Mouse (Mus musculus): ENCODE results near the gene Stk32c. TPM values are rescaled to one million over a fixed set of nuclear protein-coding genes. Genes with fewer than 3 reads are reported as not detected.

Stk32c gene
- total RNA-seq, 4 experiments from 2014 or later: 81.3 to 94.0 (median 88.8) TPM

DNA sequence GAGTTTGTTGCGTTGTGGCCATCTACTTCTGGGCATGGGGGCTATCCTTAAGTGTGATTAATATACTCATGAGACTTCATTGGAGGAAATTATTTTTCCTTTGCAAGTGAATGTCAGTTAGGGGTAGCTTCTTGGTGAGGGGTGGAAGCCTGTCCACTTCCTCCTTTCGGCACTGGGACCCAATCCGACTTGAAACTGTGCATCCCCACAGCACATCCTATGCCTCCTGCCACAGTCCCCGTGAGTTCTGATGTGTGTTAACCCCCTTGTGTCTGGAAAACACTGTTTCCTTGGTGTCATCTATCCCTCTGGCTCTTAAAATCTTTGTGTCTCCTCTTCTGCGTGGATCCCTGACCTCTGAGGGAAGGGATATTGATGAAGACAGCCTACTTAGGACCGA lies 11.9 kb downstream of the Stk32c start:
- no peak for DNase-seq (ENCODE audit: low spot score in 2 of 2)

DNA sequence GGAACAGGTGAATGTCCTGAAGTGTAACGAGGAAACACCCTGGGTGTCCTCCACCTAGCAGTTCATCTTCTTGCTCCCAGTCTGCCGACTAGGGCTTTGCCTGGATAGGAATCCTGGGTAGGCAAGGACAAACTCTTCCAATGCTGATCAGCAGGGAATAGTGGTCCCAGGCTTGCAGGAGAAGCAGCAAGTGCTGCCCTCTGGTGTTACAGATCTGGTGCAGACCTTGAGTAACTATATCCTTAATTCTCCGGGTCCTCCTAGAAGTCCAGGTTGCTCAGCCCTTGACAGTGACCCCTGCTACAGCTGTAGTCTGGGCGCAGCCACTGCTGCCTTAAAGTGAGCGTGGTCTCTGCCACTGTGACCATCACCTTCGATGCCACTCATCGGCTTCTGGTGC lies 13.0 kb downstream of the Stk32c start:
- peak in 1 of 2 experiments; percentile 72 for DNase-seq (ENCODE audit: low spot score in 2 of 2)

DNA sequence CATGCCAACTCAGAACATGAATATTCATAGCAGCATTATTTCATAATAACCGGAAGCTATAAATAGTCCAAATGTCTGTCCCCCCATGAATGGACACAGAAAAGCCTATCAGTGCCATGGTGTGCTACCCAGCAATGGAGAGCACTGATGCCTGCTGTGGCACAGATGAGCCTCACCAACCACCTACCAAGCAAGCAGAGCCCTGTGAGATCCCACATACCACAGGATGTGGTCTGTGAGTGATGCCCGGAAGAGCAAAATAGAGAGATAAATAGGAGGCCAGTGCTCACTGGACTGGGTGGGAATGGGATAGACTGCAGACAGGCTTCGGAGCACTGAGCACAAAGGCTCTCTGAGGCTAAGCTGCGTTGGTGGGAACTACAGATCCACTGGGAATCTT lies 16.1 kb downstream of the Stk32c start:
- no peak for DNase-seq (ENCODE audit: low spot score in 2 of 2)

DNA sequence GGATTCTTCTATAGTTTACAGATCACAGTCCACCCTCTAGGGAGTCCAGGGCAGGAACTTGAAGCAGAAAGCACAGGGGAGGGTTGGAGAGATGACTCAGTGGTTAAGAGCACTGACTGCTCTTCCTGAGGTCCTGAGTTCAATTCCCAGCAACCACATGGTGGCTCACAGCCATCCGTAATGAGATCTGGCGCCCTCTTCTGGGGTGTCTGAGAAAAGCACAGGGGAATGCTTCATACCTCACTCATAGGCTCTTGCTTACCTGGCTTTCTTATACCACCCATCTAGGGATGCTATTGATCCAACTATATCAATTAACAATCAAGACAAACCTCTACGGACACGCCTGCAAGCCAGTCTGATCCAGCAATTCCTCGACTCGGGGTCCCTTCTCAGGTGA lies 21.5 kb downstream of the Stk32c start:
- no peak for DNase-seq (ENCODE audit: low spot score in 2 of 2)

DNA sequence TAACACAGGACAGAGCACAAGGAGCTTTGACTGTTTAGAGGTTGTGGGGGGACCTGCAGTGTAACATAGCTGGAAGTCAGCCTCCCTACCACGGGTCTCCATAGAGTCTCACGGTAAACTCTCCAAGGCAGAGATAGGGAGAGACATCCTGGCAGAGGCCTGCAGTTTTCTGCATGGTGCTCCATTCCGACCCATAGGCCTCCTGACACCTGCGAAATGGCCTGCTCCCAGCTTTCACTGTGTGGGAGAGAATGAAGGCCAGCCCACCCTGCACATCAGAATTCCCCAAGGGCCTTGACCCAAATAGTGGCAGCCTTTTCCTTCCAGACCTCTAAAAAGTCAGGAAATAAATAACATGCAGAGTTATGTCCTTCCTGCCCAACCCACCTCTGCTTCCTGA lies 22.5 kb downstream of the Stk32c start:
- DNase-seq (ENCODE audit: low spot score in 2 of 2): no peak

DNA sequence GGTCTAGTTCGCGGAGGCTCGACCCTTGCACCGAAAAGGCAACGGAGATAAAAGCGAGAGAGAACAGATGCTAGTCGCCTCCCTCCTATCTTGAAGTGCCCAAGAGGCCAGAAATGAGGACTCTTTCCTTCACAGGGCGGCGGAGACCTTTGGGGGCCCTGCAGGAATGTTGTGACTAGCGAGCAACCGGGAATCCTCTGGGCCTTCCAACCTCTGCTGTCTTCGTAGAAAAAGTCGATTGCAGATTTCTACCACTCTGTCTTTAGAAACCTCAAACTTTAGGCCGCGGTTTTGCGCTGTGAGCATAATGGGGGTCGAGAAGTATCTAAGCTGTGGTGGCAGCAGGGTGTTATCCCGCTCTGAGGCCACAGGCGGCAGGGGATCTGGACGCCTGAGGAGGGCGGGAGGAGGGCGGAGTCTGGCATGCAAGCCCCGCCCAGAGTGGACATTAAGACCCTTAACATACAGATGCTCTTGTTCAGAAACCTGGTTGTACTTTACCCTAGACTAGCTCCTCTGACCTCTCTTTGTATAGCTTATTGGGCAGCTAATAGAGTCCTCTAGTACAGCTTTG lies 24.4 kb downstream of the Stk32c start:
- no peak for DNase-seq (ENCODE audit: low spot score in 2 of 2)

DNA sequence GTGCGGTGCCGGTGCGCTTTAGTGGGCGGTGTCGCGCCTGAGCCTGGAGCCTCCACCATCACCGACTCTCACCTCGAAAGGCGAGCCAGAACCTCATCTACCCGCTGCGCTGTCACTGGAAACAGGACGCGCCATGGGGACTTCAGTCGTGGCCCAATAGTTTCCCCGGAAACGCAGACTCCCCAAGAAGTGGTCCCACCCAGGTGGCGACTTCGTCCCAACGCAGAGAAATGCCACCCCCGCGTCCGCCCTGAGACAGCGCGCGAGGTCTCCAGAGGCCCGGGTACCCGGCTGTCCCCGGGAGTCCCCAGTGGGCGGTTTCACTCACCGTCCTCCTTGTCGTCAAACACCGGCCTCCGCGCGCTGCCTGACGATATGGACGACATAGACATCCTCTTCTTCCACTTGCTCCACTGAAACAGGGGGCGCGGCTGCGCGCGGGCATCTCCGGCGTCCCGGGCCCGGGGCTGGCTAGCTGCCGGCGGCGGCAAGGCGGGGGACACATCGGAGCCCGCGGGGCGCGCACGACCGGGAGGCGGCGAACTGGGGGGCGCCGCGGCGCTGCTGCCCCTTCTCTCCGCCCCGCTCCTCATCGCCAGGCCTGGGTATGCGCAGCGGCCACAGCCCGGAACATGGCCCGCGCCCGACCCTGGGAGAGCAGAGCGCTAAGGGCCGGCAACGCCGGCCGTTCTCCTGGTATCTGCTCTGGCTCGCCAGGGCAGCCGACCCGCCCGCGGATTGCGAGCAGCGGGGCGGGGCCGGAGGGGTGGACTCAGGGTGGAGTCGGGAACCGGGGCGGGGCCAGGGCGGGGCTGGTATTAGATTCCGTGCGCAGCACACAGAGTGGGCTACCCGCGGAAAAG lies 25.1 kb downstream of the Stk32c start:
- peak in 1 of 2 experiments; percentile 61 for DNase-seq (ENCODE audit: low spot score in 2 of 2)

DNA sequence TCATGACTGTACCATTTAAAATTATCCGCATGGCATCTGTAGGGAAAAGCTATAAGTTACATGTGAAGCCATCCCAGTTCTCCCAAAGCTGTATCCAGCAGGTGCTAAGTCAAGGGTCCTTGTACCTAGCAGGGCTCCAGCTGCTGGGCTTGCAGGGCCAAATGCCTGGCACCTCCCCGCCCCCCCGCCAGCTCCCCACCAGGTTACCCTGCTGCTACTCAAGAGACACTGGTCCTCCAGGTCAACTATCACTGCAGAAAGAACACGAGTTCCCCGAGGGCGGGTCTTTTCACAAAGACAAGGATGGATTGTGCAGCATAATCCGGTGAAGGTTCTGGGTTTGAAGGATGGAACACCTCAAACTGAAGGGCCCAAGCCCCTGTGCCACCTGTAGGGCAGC lies 25.8 kb downstream of the Stk32c start:
- no peak for DNase-seq (ENCODE audit: low spot score in 2 of 2)

DNA sequence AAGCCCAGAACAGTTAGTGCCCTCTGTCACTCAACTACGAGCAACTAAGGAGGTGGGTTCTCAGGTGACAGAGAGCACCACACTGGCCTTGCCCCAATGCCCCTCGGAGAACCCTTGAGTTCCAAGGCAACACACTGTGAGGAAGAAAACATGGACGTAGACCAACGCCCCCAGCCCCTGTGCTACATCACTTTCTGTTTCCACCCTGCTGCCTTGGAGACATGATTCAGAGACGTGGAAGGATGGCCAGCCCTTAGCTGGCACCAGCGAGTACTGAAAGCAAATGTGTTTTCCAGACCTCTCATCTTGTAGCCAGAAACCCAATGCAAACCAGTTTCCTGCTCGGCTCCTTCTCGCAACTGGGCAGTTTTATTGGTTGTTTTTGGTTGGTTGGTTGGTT lies 26.7 kb downstream of the Stk32c start:
- DNase-seq (ENCODE audit: low spot score in 2 of 2): no peak

DNA sequence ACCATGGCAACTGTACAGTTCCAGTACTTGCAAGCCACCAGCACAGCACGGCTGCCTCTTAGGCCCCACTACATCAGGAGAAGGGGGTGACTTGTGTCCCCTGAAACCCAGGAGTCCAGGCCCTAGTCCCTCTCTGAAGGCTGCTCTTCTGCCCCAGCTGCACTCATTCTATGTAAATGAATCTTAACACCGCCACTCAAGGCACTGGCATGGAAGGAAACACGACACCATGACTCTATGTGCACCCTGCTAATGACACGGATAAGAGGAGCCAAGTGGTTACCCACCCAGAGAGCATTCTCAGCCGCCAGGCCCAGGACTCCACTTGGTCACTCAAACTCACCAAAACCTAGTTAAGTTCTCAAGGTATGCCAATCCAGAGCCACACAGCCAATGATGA lies 27.1 kb downstream of the Stk32c start:
- DNase-seq (ENCODE audit: low spot score in 2 of 2): no peak

DNA sequence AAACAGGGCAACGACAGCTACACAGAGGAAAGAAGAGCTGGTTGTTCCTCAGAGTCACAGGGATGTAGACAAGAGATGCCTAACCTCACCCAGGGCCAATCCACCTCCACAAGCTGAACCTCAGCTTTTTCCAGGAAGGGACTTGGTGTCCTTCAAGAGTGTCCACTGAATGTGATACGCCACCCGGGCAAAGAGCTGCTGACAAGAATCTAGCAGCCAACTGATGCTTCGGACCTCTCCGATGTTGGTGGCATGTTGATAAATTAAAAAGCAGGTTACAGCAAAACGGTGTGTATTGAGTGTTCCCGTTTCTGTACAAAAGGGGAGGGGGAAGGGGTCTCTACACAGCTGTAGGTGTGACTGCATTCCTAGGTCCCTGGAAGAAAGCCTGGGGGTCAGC lies 28.3 kb downstream of the Stk32c start:
- DNase-seq (ENCODE audit: low spot score in 2 of 2): no peak

DNA sequence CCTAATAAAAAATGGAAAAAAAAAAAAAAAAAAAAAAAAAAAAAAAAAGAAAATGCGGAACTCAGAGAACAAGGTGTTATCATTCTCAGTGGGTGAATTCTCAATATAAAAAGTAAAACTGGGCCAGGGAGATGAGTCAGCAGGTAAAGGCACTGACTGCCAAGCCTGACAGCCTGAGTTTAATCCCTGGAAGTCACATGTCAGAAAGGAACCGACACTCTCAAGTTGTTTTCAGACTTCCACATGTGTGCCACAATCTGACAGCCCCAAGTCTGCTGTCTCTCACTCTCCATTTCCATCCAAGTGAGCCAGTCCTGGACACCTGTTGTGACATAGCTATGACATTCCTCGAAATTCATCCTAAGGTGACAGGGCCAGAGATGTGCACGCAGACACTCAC lies 28.7 kb downstream of the Stk32c start:
- DNase-seq (ENCODE audit: low spot score in 2 of 2): no peak

DNA sequence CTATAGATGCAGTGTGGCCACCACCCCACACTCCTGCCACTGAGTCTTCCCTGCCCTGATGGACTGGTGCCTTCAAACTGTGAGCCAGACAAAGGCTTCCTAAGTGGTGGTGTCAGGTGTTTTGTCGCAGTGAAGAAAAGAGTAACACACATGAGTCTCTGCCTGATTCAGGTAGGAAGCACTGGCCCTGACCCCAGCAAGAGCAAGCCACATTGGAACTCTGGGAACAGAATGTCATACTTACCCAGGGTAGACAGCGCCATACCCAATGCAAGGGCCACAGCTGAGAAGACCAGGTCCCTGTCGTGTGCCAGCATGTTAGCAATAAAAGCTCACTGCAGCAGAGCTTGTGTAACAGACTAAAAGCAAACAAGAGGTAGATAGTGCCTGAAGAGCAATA lies 33.0 kb downstream of the Stk32c start:
- no peak for DNase-seq (ENCODE audit: low spot score in 2 of 2)

DNA sequence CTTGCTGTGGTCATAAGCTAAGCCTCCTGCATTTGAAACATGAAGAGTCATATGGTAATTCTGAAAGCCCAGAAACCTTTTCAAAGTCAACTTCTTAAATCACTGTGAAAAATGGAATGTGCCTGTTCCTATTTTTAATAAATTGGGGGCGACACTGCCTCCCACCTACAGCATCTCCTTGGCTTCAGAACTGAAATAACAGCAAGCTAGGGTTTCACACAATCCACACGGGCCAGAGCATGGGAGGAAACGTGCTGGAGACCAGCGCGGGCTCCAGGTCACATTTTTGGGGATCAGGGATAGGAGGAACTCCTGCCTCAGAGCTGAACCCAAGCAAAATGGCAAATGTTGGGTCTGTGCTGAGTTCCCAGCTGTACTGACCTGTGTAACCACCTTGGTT lies 33.8 kb downstream of the Stk32c start:
- no peak for DNase-seq (ENCODE audit: low spot score in 2 of 2)

DNA sequence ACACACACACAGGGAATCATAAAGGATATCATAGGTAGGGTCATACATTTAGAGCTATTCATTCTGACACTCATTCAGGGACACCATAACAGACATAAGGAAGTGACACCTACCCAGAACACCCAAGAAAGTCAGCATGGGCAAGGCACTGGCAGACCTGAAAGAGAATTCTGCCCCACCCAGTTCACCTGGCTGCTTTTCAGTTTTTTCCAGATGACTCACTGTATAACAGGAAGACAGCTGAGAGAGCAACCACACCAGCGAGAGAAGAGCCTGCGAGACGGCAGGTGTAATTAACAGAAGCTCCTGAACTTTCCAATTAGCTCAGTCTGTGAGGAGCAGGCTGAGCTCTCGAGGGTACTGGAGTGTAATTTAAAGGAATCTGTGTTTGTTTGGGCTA lies 44.0 kb downstream of the Stk32c start:
- no peak for DNase-seq (ENCODE audit: low spot score in 2 of 2)

DNA sequence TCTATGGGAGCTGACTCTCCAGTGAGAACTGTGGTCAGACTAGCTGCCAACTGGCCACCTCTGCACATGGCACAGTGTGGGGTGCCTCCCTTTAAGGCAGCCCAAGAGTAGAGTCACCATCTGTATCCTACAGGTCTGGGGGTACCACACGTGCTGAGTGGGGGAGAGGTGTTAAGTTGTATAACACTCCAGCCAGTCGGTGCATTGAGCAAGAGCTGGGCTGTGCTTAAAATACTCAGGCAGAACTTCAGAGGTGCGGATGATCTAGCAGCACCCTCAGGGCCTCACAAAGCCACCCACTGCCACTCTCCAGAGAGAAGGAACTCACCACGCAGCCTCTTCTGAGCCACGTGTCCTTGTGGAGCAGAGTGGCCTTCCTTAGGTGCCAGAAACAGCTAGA lies 48.7 kb downstream of the Stk32c start:
- DNase-seq (ENCODE audit: low spot score in 2 of 2): peak in 1 of 2 experiments; percentile 35

DNA sequence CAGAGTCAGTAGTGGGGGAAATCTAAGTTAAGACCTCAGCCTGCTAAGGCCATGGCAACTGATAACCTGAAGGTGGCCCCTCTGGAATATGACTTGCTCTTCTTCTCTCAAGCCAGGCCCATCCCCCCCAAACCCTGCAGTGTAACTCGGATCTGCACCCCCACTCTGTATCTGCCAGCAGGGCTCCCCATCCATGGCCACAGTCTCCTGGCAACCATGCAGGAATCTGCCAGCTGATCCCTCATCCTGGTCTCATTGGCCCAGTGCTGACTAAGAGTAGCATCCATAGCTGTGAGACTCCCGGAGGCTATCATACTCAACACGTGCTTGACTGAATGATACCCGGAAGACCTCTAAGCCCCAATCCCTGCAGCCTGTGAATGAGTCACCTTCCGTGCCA lies 54.2 kb downstream of the Stk32c start:
- DNase-seq (ENCODE audit: low spot score in 2 of 2): peak; percentile 56 to 61

DNA sequence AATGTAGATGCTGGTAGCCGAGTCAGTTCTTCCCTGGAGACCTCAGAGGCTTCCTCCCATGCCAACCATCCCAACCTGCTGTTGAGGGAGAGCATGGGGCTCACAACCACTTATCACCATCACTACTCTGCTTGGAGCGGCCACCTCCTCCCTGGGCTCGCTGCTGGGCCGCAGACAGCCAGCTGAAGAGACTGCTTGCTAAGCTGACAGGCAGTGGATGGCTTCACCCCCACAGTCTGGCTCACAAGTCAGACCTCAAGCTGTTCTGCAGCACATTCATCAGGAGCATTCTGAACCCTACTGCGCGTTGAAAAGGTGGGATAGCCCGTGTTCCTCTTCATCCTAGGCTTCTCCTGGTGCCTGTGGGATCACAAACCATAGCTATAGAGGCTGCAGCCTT lies 54.6 kb downstream of the Stk32c start:
- peak; percentile 46 to 48 for DNase-seq (ENCODE audit: low spot score in 2 of 2)

DNA sequence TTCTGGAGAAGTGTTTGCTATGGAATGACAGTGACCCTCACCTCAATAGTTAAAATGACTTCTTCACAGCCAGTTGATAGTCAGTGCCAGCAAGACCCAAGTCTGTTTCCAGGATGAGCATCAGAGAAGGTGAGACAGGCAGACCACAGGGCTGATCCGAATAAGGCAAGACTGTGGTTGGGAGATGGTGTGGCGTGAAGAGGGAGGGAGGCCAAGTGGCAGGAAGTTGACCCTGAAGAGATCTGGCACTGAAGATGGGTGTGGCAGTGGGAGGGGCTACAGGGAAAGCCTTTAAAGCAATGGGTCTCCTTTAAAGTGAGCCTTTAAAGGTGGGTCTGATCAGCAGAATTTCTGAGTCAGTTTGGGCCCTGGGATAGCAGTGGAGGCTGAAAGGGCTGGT lies 55.6 kb downstream of the Stk32c start:
- DNase-seq (ENCODE audit: low spot score in 2 of 2): no peak

DNA sequence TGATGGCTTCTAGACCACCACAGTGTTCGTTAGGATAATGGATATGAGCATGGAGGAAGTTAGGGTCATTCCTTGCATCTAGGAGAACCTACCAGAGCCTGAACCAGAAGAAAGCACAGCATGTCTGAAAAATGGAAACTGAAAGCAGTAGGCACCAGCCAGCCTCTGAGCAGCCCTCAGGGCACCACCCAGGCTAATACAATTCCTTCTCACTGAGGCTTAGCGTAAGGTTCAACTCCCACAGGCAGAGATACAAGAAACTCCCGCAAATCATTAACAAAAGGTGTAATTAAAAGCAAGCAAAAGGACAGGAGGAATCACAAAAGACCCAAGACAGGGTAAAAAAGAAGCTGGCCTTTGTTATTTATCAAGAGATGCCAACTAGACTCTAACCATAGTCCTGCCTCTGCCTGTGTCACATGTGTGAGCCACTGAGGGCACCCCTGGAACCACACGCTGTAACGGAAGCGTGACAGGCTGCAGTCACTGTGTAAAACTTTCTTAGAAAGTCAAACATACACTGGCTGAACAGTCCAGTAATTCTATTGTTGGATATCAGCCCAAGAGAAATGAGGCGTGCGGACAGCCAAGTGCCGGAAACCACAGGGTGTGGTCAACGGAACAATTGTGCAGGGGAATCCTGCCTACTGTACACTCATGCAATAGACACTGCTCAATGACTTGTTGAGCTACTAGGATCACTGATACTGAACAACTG lies 56.6 kb downstream of the Stk32c start:
- DNase-seq (ENCODE audit: low spot score in 2 of 2): no peak

DNA sequence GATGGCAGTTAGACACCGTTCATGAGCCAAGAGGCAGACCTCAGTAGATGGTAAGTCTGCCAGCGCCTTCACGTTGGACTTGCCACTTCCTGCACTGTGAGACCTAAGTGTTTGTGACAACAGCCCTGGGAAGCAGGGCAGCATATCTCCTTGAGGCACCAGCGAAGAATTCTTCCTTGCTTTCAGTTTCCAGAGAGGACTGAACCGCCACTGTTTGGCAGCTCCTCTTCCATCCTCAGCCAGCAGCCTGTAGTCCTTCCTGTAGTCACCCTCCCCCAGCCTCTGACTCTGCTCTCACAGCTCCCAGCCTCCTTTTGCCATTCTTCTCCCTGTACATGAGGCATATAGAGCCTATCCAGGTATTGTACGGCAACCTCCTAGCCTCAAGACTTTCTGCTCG lies 60.2 kb downstream of the Stk32c start:
- DNase-seq (ENCODE audit: low spot score in 2 of 2): no peak

DNA sequence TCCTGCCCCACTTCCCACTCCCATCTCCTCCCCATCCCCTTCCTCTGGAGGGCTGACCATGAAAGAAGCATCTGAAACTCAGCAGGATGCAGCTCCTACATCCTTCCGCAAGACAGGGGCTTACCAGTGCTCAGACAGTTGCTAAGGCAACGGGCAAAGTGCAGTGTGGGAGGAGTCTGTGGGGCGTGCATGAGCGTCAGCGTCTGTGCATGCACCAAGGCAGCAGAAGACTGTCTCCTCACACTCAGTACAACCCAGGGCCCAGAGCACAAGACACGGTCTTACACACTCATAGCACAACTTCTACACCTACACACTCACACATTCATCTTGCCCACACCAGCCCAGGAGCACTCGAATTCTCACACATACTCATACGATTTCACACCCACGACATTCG lies 62.0 kb downstream of the Stk32c start:
- DNase-seq (ENCODE audit: low spot score in 2 of 2): peak; percentile 43 to 45

DNA sequence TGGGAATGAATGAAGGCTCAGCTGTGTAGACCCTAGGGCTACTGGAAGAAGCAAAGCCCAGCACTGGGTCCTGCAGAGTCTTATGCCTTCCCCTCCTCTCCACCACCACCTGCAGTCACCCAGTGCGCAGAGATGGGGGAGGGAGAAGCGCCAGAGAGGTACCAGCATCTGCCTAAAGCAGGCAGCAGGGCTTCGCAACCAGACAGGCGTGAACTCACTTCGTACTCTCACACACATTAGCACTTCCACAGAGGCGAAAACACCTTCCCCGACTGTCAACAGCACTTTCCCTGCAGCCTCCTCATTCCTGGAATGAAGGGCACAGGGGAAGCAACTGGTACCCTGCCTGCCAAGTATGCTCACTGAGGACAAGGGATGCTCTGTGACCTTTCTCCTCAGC lies 63.7 kb downstream of the Stk32c start:
- no peak for DNase-seq (ENCODE audit: low spot score in 2 of 2)

Data from layer of hippocampus, adult 8-10 months (tissue).